Mouse (Mus musculus) ovary, postnatal 14 days (tissue): ENCODE measurements at regions not wholly inside any gene's neighbourhood (a gene's known extent, or its start where the extent isn't known, plus 50 kb on each side); places are given as distances from the start of the nearest gene placed in this dataset.
A peak's percentile ranks its signal among the peaks of the same experiment; 100 is the strongest.

Source experiments
- DNase-seq: peaks from one replicate; pipeline ENCODE4 v3.0.0; 2022; ENCODE audit warnings: low spot score

GRCm38 (mm10) chr4:99348674-99349073 is 53.0 kb downstream of the Gm12689 start:
- no peak for DNase-seq

- no peak for DNase-seq
These were observed 57.5 kb downstream of the Gm12689 start for GRCm38 (mm10) chr4:99353122-99353774.

GRCm38 (mm10) chr4:99354241-99354640 is 58.5 kb downstream of the Gm12689 start:
- DNase-seq, result no peak

GRCm38 (mm10) chr4:99354835-99355234 is 59.1 kb downstream of the Gm12689 start:
- DNase-seq, result no peak

GRCm38 (mm10) chr4:99368036-99368435 is 72.3 kb downstream of the Gm12689 start:
- DNase-seq, result no peak

- no peak for DNase-seq
These were observed 75.5 kb downstream of the Gm12689 start for GRCm38 (mm10) chr4:99371162-99371561.

- DNase-seq, result no peak
These were observed 80.5 kb downstream of the Gm12689 start for GRCm38 (mm10) chr4:99376171-99376570.

GRCm38 (mm10) chr4:99376911-99377310 is 81.2 kb downstream of the Gm12689 start:
- DNase-seq, result no peak

GRCm38 (mm10) chr4:99379983-99380382 is 84.3 kb downstream of the Gm12689 start:
- no peak for DNase-seq

GRCm38 (mm10) chr4:99385381-99385780 is 89.7 kb downstream of the Gm12689 start:
- DNase-seq, result no peak

- DNase-seq, result no peak
These were observed 93.7 kb downstream of the Gm12689 start for GRCm38 (mm10) chr4:99389428-99389827.

GRCm38 (mm10) chr4:99392986-99393385 is 97.3 kb downstream of the Gm12689 start:
- DNase-seq, result no peak

GRCm38 (mm10) chr4:99394244-99394643 is 98.5 kb downstream of the Gm12689 start:
- no peak for DNase-seq

GRCm38 (mm10) chr4:99407466-99407865 is 111.8 kb downstream of the Gm12689 start:
- no peak for DNase-seq

GRCm38 (mm10) chr4:99423449-99423848 is 127.7 kb downstream of the Gm12689 start:
- no peak for DNase-seq

- DNase-seq, result peak; percentile 1
These were observed 149.5 kb downstream of the Gm12689 start for GRCm38 (mm10) chr4:99445077-99445754.

- DNase-seq, result no peak
These were observed 150.0 kb downstream of the Gm12689 start for GRCm38 (mm10) chr4:99445755-99446128.

- no peak for DNase-seq
These were observed 163.3 kb downstream of the Gm12689 start for GRCm38 (mm10) chr4:99458984-99459383.

GRCm38 (mm10) chr4:99459436-99459835 is 163.7 kb downstream of the Gm12689 start:
- peak; percentile 7 for DNase-seq

GRCm38 (mm10) chr4:99465493-99465892 is 169.8 kb downstream of the Gm12689 start:
- DNase-seq, result no peak

GRCm38 (mm10) chr4:99475701-99476218 is 180.1 kb downstream of the Gm12689 start:
- no peak for DNase-seq

GRCm38 (mm10) chr4:99484271-99484670 is 171.8 kb upstream of the Foxd3 start:
- no peak for DNase-seq
